Mouse (Mus musculus): ENCODE measurements around the gene F11. TPM values are rescaled to one million over a fixed set of nuclear protein-coding genes. Genes with fewer than 3 reads are reported as not detected.
A peak's percentile ranks its signal among the peaks of the same experiment; 100 is the strongest.

The F11 gene
- total RNA-seq, 2 experiments from 2014 or later = not detected

DNA sequence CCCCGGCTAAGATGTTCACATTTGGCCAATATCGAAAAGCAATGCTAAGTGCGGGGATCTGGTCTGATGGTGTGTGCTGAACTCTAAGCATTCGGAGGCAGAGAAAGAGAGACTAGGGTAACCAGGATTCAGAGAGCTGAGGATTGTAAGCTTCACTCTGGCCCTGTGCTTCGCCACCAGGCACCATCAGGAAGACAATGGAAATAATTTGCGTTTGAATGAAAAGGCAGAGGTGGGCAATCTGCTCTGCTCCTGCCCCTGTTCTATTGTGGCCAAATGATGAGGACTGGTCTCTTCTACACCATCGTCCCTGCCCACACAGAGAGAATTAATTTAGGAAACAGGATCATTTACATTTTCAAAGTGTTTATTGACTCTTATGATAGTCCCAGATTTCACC, 15.5 kb downstream of the F11 start:
- no peak for DNase-seq (ENCODE audit: low spot score)

DNA sequence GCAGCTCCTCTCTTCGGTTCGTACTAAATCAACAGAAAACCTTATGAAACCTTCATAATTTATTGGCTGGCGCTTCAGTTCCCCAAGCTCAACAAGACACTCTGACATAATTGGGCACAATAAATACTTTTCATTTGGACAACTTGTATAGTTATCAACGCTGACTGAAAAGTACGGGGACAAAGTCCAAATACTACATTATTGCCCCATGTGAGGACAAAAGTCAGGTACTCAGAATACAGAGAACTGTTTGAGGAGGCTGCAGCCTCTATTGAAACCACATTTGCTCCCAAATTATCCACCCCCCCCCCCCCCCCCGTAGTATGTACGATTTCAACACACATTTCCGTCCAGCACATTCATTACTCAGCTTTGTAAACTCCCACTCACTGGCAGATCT, 22.5 kb downstream of the F11 start:
- DNase-seq (ENCODE audit: low spot score) = no peak

DNA sequence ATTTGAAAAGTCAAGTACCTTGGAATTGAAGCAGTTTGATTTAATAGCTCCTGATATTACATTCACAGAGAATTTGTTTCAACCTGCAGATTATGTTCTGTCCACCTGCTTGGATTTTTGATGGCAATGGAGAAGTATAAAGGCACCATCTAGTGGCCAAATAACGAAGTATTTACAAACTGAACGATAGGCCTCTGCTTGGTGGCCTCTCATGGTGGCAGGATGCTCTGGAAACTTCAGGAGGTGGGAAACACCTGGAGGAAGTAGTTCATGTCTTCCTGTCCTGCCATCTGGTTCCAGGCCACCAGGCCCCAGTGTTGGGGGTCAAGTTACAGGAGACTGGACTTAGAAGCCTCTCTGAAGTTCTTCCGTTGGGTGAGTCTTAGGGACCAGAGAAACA, 23.5 kb downstream of the F11 start:
- DNase-seq (ENCODE audit: low spot score) = peak; percentile 3

DNA sequence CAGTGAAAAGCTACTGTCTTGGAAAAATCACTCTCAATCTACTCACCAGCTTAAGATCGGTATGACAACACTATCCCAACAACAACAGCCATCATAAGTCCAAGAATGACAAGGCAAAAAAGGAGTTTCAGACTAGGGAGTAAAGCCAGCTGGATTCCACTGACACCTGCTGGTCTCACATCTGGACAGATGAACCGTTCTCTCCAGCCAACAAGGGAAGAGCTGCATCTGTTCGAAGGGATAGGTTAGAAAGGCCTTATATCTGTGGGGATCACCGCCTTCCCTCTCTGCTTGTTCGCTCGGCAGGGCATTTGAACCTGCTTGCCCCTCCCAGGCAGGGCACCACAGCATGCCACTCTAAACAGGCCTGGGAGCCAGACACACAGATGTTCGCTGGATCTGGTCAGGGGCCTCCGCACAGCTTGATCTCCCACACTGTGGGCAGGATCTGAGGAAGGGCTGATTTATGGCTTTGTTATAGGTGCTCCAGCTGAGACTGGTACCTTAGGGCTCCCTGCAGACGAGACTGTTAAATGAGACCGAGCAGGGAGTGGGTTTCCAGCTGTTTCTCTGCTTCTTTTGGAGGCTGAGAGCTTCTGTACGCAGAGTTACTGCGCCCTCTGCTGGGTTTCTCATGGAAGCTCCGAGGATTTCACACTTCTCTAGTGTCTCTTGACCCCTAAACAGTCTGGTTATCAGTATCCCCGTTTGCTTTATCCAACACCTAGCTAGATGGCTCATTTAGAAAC, 25.5 kb downstream of the F11 start:
- peak; percentile 3 for DNase-seq (ENCODE audit: low spot score)

DNA sequence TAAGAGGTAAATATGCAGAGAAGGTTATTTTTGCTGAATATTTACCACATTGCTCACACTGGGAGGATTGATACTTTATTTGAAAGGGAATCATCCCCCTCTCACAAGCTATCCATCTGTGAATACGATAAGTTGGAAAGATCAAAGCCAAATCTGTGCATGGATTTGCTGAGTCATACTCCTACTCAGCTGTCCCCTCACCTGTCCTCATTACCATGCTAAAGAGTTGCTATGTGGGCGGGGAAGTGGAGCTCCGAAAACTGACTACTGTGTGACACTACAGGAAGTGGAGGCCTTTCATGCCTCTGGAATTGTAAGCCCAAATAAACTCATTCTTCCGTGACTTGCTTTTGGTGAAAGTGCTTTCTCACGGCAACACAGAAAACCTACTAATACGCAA, 26.6 kb downstream of the F11 start:
- DNase-seq (ENCODE audit: low spot score) = no peak

DNA sequence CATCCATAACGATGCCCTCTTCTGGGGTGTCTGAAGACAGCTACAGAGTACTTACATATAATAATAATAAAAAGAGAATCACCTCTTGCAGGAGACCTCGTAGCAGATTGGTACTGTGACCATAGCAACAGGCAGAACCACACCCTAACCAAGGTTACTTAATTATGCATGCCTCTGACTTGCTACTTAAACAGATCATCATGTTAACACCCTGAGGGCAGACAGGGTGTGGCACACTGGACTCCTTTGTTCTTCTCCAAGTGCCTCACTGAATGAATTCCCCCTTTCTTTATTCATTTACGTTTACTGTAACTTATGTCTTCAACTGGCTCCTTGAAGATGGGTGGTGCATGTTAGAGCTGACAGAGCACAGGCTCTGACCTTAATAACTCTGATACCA, 28.6 kb downstream of the F11 start:
- no peak for DNase-seq (ENCODE audit: low spot score)

DNA sequence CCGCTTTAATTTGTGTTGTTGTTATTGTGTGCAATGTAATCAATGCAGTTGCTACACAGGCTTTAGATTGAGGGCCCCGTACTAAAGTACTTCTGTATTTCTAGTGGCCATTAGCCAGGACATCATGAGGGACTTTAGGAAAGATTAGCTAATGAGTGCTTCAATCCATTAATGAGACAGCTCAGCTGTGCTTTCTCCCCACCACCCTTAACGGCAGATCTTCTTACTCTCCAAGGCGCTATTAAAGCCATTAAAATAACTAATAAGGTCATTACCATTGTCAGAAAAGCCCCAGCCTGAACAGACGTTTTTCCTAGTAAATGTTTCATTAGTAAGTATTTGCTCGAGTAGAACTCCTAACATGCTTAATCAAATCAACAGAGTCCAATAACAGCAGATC, 59.4 kb downstream of the F11 start:
- no peak for DNase-seq (ENCODE audit: low spot score)

DNA sequence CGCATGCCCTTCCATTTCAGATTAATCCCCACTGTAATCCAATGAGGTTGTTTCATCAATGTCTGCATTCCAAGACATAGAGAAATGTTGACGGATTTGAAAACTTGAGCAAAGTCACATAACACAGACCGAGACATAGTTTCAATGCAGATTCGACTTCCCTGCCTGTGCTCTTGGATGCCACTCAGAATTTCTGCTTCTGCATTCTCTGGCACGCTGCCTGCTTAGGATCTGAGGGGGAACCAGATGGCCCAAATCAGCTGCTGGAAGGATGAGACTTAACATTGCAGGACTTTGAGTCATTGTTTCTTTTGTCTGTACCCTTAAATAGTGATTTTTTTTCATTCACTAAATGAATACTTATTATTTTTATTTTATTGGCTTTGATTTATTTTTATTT, 60.2 kb downstream of the F11 start:
- DNase-seq (ENCODE audit: low spot score) = no peak

DNA sequence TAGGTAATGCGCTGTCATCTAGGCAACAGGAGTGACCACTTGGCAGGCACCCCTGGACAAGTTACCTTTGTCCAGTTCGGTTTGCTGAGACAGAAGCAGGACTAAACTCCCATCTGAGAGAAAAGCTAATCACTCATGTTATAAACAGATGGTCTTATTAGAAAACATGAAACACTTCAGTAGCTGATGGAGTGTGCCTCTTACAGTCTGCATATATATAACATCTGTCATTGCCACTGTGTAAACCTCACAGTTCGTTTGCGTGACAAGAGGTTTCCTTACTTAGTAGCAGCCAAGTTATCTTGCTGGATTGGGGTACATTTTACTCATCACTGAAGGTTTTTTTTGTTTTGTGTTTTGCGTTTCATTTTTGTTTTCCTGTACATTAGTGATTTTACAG, 64.5 kb downstream of the F11 start:
- DNase-seq (ENCODE audit: low spot score) = no peak

DNA sequence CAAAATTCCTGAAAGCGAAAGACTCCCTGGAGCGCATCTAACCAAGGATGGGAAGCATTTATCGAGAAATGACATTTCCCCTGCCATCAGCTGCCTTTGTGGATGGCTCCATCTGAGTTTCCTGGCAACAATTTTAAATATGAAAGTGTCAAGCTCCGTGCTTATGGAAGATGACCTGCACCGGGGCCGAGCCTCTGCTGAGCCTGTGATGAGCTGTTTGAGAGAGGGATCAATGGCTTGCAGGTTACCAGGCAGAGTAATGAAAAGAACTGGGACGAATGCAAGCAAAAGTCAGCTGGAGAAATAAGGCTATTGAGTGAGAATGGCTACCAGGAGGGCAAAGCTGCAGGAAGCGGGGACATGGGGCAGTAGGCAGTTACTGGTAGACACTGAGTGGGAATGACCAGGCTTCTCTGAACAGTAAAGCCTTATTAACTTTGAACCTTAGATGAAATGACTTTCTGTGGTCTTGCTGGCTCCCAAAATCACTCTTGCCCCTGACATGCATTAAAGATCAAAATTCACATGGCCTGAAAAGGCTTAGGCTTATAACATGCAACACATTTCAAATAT, 65.8 kb downstream of the F11 start:
- DNase-seq (ENCODE audit: low spot score) = no peak

Other genes with a start within 250 kb of the F11 start
- not detected for gene Mtnr1a, start 192.9 kb downstream of the F11 start, total RNA-seq (2021)
- gene Klkb1, start 32.8 kb upstream of the F11 start, total RNA-seq (2021) = under 1 TPM in 1 of 2 experiments, not detected in 1; 0.07 TPM
- gene Gm45753, start 46.4 kb upstream of the F11 start, total RNA-seq (2021) = not detected
- 1 to 10 TPM in 1 of 2 experiments, under 1 TPM in 1; 0.80 to 1.4 TPM for gene Cyp4v3, start 71.2 kb upstream of the F11 start, total RNA-seq (2021)
- 1 to 10 TPM; 1.7 to 2.1 TPM for gene Fam149a, start 120.3 kb upstream of the F11 start, total RNA-seq (2021)
- gene Tlr3, start 149.0 kb upstream of the F11 start, total RNA-seq (2021) = 1 to 10 TPM in 1 of 2 experiments, under 1 TPM in 1; 0.75 to 1.3 TPM
- gene Sorbs2, start 245.8 kb upstream of the F11 start, total RNA-seq (2021) = 10 to 100 TPM; 60.1 to 97.5 TPM

Data from gastrocnemius, adult 18-20 months (tissue).